Mouse (Mus musculus) erythroblast, embryonic 14.5 days (primary cell): Measurements from ENCODE around the gene Vmn1r220.

ENCODE experiments used
- GATA1 ChIP-seq: IDR thresholded peaks from 2 replicates; pipeline ENCODE4 v1.6.1; 2012; ENCODE audit warnings: low read length, inconsistent platforms, mixed read lengths
- TAL1 ChIP-seq: IDR thresholded peaks from 3 replicates; pipeline ENCODE4 v1.6.1; 2012; ENCODE audit warnings: low read length, inconsistent platforms, mixed read lengths

DNA sequence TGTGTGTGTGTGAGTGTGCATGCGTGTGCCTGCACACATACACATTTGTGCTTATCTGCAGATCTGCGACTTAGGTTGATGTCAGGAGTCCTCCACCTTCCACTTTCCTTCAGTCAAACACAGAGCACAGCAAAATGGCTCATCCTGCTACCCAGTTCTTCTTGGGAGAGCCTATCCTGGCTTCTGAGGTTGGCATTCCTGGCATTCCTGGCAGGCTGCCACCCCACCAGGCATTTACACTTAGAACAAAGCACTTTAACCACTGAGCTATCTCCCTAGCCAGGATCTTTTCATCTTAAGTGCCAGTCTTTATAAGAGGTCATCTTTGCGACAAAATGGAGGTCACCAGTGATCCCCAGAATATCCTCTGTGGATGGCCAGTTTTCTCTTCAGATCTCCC is 29.9 kb downstream of the Vmn1r220 start:
- no peak for TF ChIP-seq GATA1
- no peak for TF ChIP-seq TAL1
